Mouse (Mus musculus) forebrain, embryonic 13.5 days (tissue): ENCODE data around the gene Syt11. TPM values are rescaled to one million over a fixed set of nuclear protein-coding genes. Genes with fewer than 3 reads are reported as not detected.

Experiments
- polyA plus RNA-seq: library from polyadenylated mRNA; unstranded; fragments of >200 nt; fragmentation: Nextera tagmentation; extraction: Ambion mirVana; gene quantifications from 2 replicates; pipeline ENCODE4 v1.2.1, GENCODE M21; 2015

Syt11 gene
- polyA plus RNA-seq, 1 experiment from 2014 or later, result 218 TPM

Other genes with a start within 250 kb of the Syt11 start
- gene Mex3a, start 242.8 kb downstream of the Syt11 start, polyA plus RNA-seq, result 51.5 and 52.6 TPM in 2 replicates
- not detected in 2 replicates for gene Rab25, start 226.9 kb downstream of the Syt11 start, polyA plus RNA-seq
- 170 and 180 TPM in 2 replicates for gene Lamtor2, start 222.1 kb downstream of the Syt11 start, polyA plus RNA-seq
- gene Ubqln4, start 221.4 kb downstream of the Syt11 start, polyA plus RNA-seq, result 43.5 and 47.5 TPM in 2 replicates
- 139 and 143 TPM in 2 replicates for gene Ssr2, start 199.3 kb downstream of the Syt11 start, polyA plus RNA-seq
- gene Arhgef2, start 169.2 kb downstream of the Syt11 start, polyA plus RNA-seq, result 151 and 162 TPM in 2 replicates
- gene Rxfp4, start 122.0 kb downstream of the Syt11 start, polyA plus RNA-seq, result not detected in 2 replicates
- 97.8 and 102 TPM in 2 replicates for gene Khdc4, start 89.4 kb downstream of the Syt11 start, polyA plus RNA-seq
- 49.5 and 52.6 TPM in 2 replicates for gene Rit1, start 58.3 kb downstream of the Syt11 start, polyA plus RNA-seq
- gene Gon4l, start 60.1 kb upstream of the Syt11 start, polyA plus RNA-seq, result 12.7 and 14.6 TPM in 2 replicates
- gene Msto1, start 138.8 kb upstream of the Syt11 start, polyA plus RNA-seq, result 40.3 and 48.5 TPM in 2 replicates
- gene Ash1l, start 175.5 kb upstream of the Syt11 start, polyA plus RNA-seq, result 21.8 and 24.4 TPM in 2 replicates
- gene Dap3, start 176.0 kb upstream of the Syt11 start, polyA plus RNA-seq, result 139 and 145 TPM in 2 replicates